Mouse (Mus musculus) urinary bladder, postnatal 14 days (tissue): ENCODE results near the gene Nampt.

Experiments used
- DNase-seq: peaks from one replicate; pipeline ENCODE4 v3.0.0; 2021; ENCODE audit warnings: low spot score

Nampt gene

GRCm38 (mm10) chr12:32897199-32898120, 78.1 kb downstream of the Nampt start:
- DNase-seq, result peak; percentile 89

DNA sequence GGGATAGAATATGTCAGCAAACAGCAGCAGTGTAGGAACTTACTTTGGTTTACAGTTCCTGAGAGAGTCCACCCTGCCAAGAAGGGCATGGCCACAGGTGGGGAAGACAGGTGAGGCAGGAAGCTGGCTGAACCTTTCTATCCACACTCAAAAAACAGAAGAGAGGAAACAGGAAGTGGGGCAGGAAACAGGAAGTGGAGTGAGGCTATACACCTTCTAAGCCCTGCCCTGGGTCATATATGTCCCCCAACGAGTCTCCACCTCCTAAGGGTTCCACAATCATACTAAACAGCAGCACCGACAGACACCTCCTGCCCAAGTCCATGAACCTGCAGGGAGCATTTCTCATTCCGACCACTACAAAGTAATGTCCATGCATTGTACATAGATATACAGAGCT, 81.7 kb downstream of the Nampt start:
- DNase-seq, result no peak
